Mouse (Mus musculus): ENCODE measurements at regions not wholly inside any gene's neighbourhood (a gene's known extent, or its start where the extent isn't known, plus 50 kb on each side); places are given as distances from the start of the nearest gene placed in this dataset.

DNA sequence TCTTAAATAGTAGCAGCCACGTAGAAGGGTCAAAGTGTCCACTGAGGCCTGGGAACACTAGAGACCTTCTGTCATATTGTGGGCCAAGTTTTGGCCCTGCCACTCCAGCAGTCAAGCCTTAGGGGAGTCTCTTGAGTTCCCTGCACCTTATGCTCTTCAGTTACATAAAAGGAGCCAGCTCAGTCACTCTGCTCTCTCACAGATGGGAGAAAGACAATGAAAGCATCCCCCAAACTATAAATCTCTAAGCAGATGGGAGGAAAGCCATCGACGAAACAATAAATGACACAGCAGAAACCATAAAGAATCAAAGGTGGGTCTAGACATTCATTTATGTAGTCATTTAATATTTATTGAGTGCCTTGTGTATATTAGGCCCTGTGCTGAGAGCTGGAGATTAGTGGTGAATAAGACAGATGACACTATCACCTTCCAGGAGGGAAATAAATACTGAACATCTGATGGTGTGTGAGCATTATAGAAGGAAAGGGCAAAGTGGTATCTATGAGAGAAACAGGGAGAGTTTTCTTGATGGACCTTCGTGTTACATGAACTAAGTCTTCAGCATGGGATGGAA lies 137.5 kb upstream of the Synpr start:
- no peak for DNase-seq

DNA sequence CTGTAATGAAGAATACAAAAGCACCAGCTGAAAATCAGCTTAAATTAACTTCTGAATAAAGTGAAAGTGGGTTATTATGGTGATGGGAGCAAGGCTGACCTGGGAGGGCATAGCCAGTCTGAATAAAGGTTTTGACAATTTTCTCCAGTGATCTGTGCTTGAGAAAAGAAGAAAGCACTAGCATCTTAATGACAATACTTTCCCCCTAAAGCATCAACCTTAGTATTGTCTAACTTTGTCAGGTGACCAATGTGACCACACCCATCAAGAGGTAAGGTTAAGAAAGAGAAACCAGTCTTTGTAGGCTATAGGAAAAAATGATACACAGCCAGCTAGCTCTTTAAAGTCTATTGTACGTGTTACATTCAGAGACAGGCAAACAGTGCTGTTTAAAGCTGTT lies 135.0 kb upstream of the Synpr start:
- DNase-seq: no peak

DNA sequence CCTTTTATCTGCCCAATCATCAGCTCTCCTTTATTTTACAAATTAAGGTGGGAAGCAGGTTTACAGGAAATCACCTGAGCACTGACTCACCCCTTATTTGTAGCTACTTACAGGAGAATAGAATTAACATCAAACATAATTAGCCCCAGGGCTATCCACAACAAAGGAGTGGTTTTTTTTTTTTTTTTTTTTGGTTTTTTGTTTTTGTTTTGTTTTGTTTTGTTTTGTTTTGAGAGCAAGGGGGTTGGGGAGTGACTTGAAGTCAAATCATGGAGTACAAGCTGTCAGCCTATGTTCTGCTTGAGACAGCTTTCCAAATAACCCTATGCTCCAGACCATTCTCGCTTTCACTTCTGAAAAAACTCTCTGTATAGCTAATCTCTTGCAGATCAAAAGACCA lies 132.9 kb upstream of the Synpr start:
- no peak for DNase-seq

DNA sequence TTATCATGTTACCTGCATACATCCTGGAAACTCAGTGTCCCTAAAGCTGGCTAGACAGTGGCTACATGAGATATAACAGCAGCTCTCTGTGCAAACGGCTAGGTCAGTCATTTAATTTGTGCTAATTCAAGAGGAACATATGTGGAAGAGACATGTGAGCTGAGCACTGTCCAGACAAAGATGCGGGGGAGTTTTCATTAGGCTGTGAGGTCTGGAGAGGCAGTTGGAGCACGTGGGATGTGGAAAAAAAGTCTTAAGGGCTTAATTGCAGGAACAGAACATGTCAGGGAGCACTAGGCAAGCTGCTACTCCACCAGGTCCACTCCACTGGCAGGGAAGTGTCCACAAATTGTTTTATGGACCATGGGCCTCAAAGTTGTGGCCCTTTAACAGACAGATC lies 108.4 kb upstream of the Synpr start:
- DNase-seq: no peak

DNA sequence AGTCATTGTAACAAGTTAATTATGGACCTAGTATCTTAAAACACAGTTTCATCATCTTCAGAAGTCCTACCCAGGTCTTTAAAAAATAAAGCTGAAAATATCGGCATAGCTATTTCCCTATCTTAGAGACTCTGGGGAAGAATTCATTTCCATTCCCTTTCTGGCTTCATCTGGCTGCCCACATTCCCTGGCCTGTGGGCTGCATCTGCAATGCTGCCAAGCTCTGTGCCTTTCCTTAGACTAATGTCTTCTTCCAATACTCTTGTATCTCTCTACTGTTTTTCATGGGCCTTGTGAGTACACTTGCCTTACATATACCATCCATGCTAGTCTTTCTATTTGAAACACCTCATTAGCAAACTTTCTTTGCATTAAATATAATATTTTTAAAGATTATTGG lies 106.7 kb upstream of the Synpr start:
- no peak for DNase-seq

DNA sequence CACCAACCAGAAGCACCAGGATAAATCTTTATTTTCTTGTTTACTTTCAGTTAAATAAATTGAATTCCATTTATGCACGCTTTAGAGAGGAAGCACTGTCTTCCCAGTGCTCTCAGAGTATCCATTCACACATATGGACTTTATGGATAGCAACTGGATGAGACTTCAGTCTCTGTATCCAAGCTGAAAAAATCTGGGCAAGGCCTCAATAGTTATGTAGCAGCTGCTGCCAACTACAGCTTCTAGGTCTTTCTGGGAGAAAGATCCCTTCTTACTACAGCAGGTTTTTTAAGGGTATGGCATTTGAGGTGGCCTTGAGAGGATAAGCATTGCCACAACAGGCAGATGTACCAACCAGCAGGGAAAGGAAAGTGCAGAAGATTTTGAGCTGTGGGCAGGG lies 93.8 kb upstream of the Synpr start:
- no peak for DNase-seq

DNA sequence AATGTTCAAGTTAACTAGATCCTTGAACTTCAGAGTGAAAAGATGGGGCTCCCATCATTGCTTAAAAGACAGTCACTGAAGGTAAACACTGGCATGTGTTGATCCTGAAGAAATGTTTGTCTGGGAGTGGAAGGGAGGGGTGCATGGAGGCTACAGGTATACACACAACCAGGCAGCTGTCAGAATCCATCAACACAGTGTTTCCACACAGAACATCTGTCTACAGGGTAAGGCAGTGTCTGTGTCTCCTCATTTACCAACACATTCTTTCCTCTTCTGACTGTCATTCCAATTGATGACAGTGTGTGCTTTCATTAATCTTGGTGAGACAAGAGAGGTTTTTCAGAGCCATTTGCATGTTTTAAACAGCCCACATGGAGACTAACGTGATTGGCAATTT lies 91.8 kb upstream of the Synpr start:
- DNase-seq: no peak

DNA sequence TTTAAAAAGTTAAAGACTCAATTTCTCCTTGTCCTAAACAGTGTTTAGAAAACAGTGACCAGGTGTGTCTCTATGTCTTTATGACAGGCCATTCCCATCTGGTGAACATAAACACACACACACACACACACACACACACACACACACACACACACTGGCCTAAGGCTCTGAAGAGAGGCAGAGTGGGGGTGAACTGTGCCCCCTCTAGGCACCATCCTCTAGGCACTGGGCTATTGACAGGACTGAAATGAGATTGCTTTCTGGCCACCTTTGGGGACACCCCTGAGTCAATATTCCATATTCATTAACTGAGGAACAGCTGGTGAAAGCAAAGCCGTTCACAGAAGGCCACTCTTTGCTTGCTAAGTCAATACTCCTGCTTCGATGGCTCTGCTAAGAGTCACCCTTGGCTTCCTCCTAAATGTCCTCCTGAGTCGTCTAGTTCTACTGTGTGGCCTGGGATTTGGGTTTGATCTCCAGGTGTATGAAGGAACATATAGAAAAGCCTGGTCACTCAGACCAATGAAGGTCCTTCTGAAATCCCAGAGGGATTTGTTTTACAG lies 87.2 kb upstream of the Synpr start:
- DNase-seq: no peak

DNA sequence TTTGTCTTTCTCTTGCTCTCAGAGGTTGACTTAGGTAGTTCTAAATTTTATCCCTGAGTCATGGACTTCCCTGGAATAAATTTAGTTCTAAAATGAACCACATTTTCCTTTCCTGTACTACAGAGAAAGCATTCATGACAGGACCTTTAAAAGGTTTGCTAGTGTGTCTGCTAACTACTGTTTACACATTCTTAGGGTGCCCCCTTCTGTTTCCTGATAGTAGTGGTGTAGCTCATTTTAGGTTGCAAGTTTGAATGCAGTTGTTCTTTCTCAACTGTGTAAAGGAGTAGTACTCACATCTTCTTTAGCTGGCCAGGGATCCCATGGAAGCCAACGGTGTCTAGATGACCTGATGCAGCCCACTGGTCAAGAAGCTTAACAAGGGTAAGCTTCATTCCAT lies 86.1 kb upstream of the Synpr start:
- peak; percentile 40 for DNase-seq

DNA sequence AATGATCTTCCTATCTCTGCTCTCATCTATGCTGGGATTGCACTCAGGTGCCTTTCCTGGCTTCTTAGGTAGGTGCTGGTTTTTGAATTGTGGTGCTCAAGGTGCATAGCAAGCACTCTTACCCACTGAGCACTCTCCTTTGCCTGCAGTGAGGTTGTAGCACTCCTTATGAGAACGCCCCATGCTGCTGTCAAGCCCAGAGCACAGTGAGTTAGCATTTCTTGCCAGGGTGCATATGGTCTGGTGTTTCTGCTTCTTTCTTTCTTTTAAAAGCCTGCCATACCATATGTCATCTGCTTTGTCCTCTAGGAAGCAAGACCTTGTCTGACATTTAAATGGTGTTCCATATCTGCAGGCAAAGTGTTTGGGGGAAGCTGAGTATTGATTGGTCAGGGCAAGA lies 71.9 kb upstream of the Synpr start:
- DNase-seq: no peak

Measured in kidney, adult 9 months (tissue).